Mouse (Mus musculus): Measurements from ENCODE around the gene 9330182O14Rik. TPM values are rescaled to one million over a fixed set of nuclear protein-coding genes. Genes with fewer than 3 reads are reported as not detected.
A peak's percentile ranks its signal among the peaks of the same experiment; 100 is the strongest.

The 9330182O14Rik gene
- not detected in 2 replicates for polyA plus RNA-seq (2015; fragmentation: Nextera tagmentation; extraction: Ambion mirVana)

- 62% methylated on average over 10 of the region's 10 CpGs for WGBS
- Histone ChIP-seq H3K9ac (replicated peaks) (no peak within 1 kb of the TSS), H3K36me3 (no peaks in the 10 kb centered on the region), H3K27me3 (no peaks in the 10 kb centered on the region), H3K4me1 (no peaks in the 10 kb centered on the region), H3K4me2 (replicated peaks) (no peak within 1 kb of the TSS), H3K9me3 (no peaks in the 10 kb centered on the region), H3K4me3 (no peak within 1 kb of the TSS), H3K27ac (replicated peaks) (no peak within 1 kb of the TSS)
- ATAC-seq (replicated peaks) = no peak
Observed at GRCm38 (mm10) chr15:40134152-40134792, at the start of gene 9330182O14Rik. Gene 9330182O14Rik, plus strand, starts transcription at chr15:40134365.

- 81% methylated on average over 2 of the region's 2 CpGs for WGBS
- H3K36me3 ChIP-seq = no peaks in the 10 kb centered on the region
- no peak overlapping the region for H3K27ac ChIP-seq (replicated peaks)
- no peak for ATAC-seq (replicated peaks)
- no peak overlapping the region for H3K4me2 ChIP-seq (replicated peaks)
- H3K27me3 ChIP-seq = no peaks in the 10 kb centered on the region
- no peak overlapping the region for H3K9ac ChIP-seq (replicated peaks)
- no peaks in the 10 kb centered on the region for H3K9me3 ChIP-seq
- no peaks in the 10 kb centered on the region for H3K4me1 ChIP-seq
- no peak overlapping the region for H3K4me3 ChIP-seq
Observed at GRCm38 (mm10) chr15:40103304-40103703, 30.9 kb upstream of the 9330182O14Rik start.

- Histone ChIP-seq H3K4me2 (replicated peaks) (no peak overlapping the region), H3K4me3 (no peak overlapping the region), H3K9me3 (no peaks in the 10 kb centered on the region), H3K27me3 (no peaks in the 10 kb centered on the region), H3K9ac (replicated peaks) (no peak overlapping the region), H3K4me1 (no peaks in the 10 kb centered on the region), H3K36me3 (no peaks in the 10 kb centered on the region), H3K27ac (replicated peaks) (no peak overlapping the region)
- no peak for ATAC-seq (replicated peaks)
- WGBS = 89% methylated on average over 4 of the region's 4 CpGs
Observed at GRCm38 (mm10) chr15:40105712-40106111, 28.5 kb upstream of the 9330182O14Rik start.

GRCm38 (mm10) chr15:40113888-40114576 is 20.1 kb upstream of the 9330182O14Rik start:
- H3K4me3 ChIP-seq = peak overlapping the region; percentile 28
- peak overlapping the region; percentile 51 for H3K4me2 ChIP-seq (replicated peaks)
- 8% methylated on average over 18 of the region's 18 CpGs for WGBS
- H3K36me3 ChIP-seq = no peaks in the 10 kb centered on the region
- no peaks in the 10 kb centered on the region for H3K27me3 ChIP-seq
- H3K4me1 ChIP-seq = peaks cover 17% of the 10 kb centered on the region
- ATAC-seq (replicated peaks) = peak; percentile 20
- H3K27ac ChIP-seq (replicated peaks) = peak overlapping the region; percentile 55
- H3K9ac ChIP-seq (replicated peaks) = no peak overlapping the region
- H3K9me3 ChIP-seq = no peaks in the 10 kb centered on the region

GRCm38 (mm10) chr15:40114600-40115271 is 19.4 kb upstream of the 9330182O14Rik start:
- Histone ChIP-seq H3K27ac (replicated peaks) (peak overlapping the region; percentile 55), H3K9ac (replicated peaks) (peak overlapping the region; percentile 33; the same call in 1 of the 2 replicates)

GRCm38 (mm10) chr15:40116396-40116795 is 17.8 kb upstream of the 9330182O14Rik start:
- no peak overlapping the region for H3K4me2 ChIP-seq (replicated peaks)
- ATAC-seq (replicated peaks) = no peak
- no peak overlapping the region for H3K4me3 ChIP-seq
- H3K4me1 ChIP-seq = peaks cover 17% of the 10 kb centered on the region
- no peaks in the 10 kb centered on the region for H3K27me3 ChIP-seq
- 78% methylated on average over 3 of the region's 3 CpGs for WGBS
- no peak overlapping the region for H3K27ac ChIP-seq (replicated peaks)
- no peaks in the 10 kb centered on the region for H3K9me3 ChIP-seq
- no peaks in the 10 kb centered on the region for H3K36me3 ChIP-seq
- no peak overlapping the region for H3K9ac ChIP-seq (replicated peaks)

More at GRCm38 (mm10) chr15:40114600-40115271, 19.4 kb upstream of the 9330182O14Rik start:
- 4% methylated on average over 22 of the region's 22 CpGs for WGBS
- Histone ChIP-seq H3K4me1 (peaks cover 17% of the 10 kb centered on the region), H3K4me3 (peak overlapping the region; percentile 28), H3K27me3 (no peaks in the 10 kb centered on the region), H3K36me3 (no peaks in the 10 kb centered on the region), H3K9me3 (no peaks in the 10 kb centered on the region), H3K4me2 (replicated peaks) (peak overlapping the region; percentile 51)
- peak; percentile 94 for ATAC-seq (replicated peaks)

- no peak overlapping the region for H3K27ac ChIP-seq (replicated peaks)
- no peak overlapping the region for H3K4me3 ChIP-seq
- no peaks in the 10 kb centered on the region for H3K27me3 ChIP-seq
- H3K36me3 ChIP-seq = no peaks in the 10 kb centered on the region
- H3K4me2 ChIP-seq (replicated peaks) = no peak overlapping the region
- H3K4me1 ChIP-seq = no peaks in the 10 kb centered on the region
- H3K9me3 ChIP-seq = no peaks in the 10 kb centered on the region
- 88% methylated on average over 9 of the region's 9 CpGs for WGBS
- H3K9ac ChIP-seq (replicated peaks) = no peak overlapping the region
- ATAC-seq (replicated peaks) = no peak
Observed at GRCm38 (mm10) chr15:40124211-40124953, 9.8 kb upstream of the 9330182O14Rik start.

GRCm38 (mm10) chr15:40129496-40129895 is 4.7 kb upstream of the 9330182O14Rik start:
- Histone ChIP-seq H3K4me2 (replicated peaks) (no peak overlapping the region), H3K36me3 (no peaks in the 10 kb centered on the region), H3K4me1 (no peaks in the 10 kb centered on the region), H3K27ac (replicated peaks) (no peak overlapping the region), H3K27me3 (no peaks in the 10 kb centered on the region), H3K9ac (replicated peaks) (no peak overlapping the region), H3K9me3 (no peaks in the 10 kb centered on the region), H3K4me3 (no peak overlapping the region)
- ATAC-seq (replicated peaks) = no peak
- 58% methylated on average over 5 of the region's 5 CpGs for WGBS

GRCm38 (mm10) chr15:40130880-40131478 is 3.2 kb upstream of the 9330182O14Rik start:
- Histone ChIP-seq H3K36me3 (no peaks in the 10 kb centered on the region), H3K4me1 (no peaks in the 10 kb centered on the region), H3K27ac (replicated peaks) (no peak overlapping the region), H3K9ac (replicated peaks) (no peak overlapping the region), H3K4me2 (replicated peaks) (no peak overlapping the region), H3K27me3 (no peaks in the 10 kb centered on the region), H3K4me3 (no peak overlapping the region), H3K9me3 (no peaks in the 10 kb centered on the region)
- 25% methylated on average over 15 of the region's 15 CpGs for WGBS
- ATAC-seq (replicated peaks) = peak; percentile 62

GRCm38 (mm10) chr15:40132408-40132807 is 1.8 kb upstream of the 9330182O14Rik start:
- 79% methylated on average over 4 of the region's 4 CpGs for WGBS
- Histone ChIP-seq H3K4me2 (replicated peaks) (no peak overlapping the region), H3K4me3 (no peak overlapping the region), H3K27ac (replicated peaks) (no peak overlapping the region), H3K4me1 (no peaks in the 10 kb centered on the region), H3K9me3 (no peaks in the 10 kb centered on the region), H3K9ac (replicated peaks) (no peak overlapping the region), H3K36me3 (no peaks in the 10 kb centered on the region), H3K27me3 (no peaks in the 10 kb centered on the region)
- ATAC-seq (replicated peaks) = no peak

GRCm38 (mm10) chr15:40144221-40144620 is 10.1 kb downstream of the 9330182O14Rik start:
- H3K4me1 ChIP-seq = no peaks in the 10 kb centered on the region
- ATAC-seq (replicated peaks) = peak; percentile 68
- H3K36me3 ChIP-seq = no peaks in the 10 kb centered on the region
- no peak overlapping the region for H3K4me2 ChIP-seq (replicated peaks)
- no peaks in the 10 kb centered on the region for H3K9me3 ChIP-seq
- no peak overlapping the region for H3K27ac ChIP-seq (replicated peaks)
- H3K4me3 ChIP-seq = no peak overlapping the region
- H3K27me3 ChIP-seq = no peaks in the 10 kb centered on the region
- WGBS = 53% methylated on average over 7 of the region's 7 CpGs
- no peak overlapping the region for H3K9ac ChIP-seq (replicated peaks)
